Mouse (Mus musculus): Measurements from ENCODE around the gene Kif5a. TPM values are rescaled to one million over a fixed set of nuclear protein-coding genes. Genes with fewer than 3 reads are reported as not detected.
A peak's percentile ranks its signal among the peaks of the same experiment; 100 is the strongest.

Gene Kif5a
- polyA plus RNA-seq, 1 experiment, result 1.7 TPM

- TF ChIP-seq POLR2A (IDR thresholded peaks at IDR 0.05; ENCODE audit: borderline replicate concordance, control insufficient read depth, low read depth, low read length) (peak; percentile 80; the same call in 1 of the 2 replicates), CTCF (IDR thresholded peaks at IDR 0.05; ENCODE audit: control insufficient read depth, insufficient read depth, low read length) (no peak)
- Histone ChIP-seq H3K27ac (ENCODE audit: control insufficient read depth, insufficient read depth, low read depth, low read length, poor library complexity) (peak within 1 kb of the TSS; percentile 49), H3K4me3 (replicated peaks; ENCODE audit: control insufficient read depth, low read depth, low read length) (peak within 1 kb of the TSS; percentile 68), H3K4me1 (ENCODE audit: control insufficient read depth, insufficient read depth, low read length) (no peaks in the 10 kb centered on the region; the same call in 1 of the 2 replicates)
- WGBS, result under 1% methylated on average over 47 of the region's 47 CpGs
Observed at GRCm38 (mm10) chr10:127211414-127211854, 51.7 kb downstream of the Kif5a start, which contains the start of gene Pip4k2c. TSS of gene Pip4k2c (minus strand) at chr10:127211585.

GRCm38 (mm10) chr10:127210961-127211405 lies 52.2 kb downstream of the Kif5a start:
- Histone ChIP-seq H3K27ac (ENCODE audit: control insufficient read depth, insufficient read depth, low read depth, low read length, poor library complexity) (peak overlapping the region; percentile 49), H3K4me3 (replicated peaks; ENCODE audit: control insufficient read depth, low read depth, low read length) (peak overlapping the region; percentile 68), H3K4me1 (ENCODE audit: control insufficient read depth, insufficient read depth, low read length) (no peaks in the 10 kb centered on the region; the same call in 1 of the 2 replicates)
- WGBS, result 2% methylated on average over 25 of the region's 25 CpGs
- TF ChIP-seq POLR2A (IDR thresholded peaks at IDR 0.05; ENCODE audit: borderline replicate concordance, control insufficient read depth, low read depth, low read length) (no peak; the same call in 1 of the 2 replicates), CTCF (IDR thresholded peaks at IDR 0.05; ENCODE audit: control insufficient read depth, insufficient read depth, low read length) (no peak)

DNA sequence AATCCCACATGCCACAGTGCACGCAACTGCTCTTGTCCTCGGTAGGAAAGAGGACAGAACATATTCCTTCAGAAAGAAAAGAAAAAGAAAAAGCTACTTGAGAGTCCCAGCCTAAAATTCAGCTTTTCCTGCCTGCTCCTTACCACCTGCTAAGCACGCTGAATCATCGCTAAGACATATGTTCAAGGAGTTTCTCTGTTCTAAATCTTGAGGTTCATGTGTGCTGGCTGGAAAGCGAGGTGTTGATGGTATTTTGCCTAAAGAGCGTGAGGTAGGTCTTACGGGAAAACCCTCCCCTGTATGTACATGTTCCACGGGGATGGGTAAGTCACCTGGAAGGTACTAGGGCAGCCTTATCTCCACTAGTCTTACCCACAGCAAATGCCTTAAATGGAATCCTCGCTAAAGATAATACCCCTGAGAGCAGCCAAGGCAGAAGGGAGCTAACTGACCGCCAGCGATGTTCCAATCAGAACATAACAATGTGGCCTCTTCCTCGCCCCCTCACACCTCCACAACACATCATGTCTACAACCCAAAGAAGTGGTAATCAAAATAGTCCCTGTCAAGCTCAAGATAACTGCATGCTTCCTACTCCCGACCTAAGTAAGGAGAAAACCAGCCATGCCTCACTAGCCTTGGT lies 53.1 kb downstream of the Kif5a start:
- 80% methylated on average over 13 of the region's 13 CpGs for WGBS
- TF ChIP-seq POLR2A (IDR thresholded peaks at IDR 0.05; ENCODE audit: borderline replicate concordance, control insufficient read depth, low read depth, low read length), result no peak
- TF ChIP-seq CTCF (IDR thresholded peaks at IDR 0.05; ENCODE audit: control insufficient read depth, insufficient read depth, low read length), result no peak
- Histone ChIP-seq H3K4me1 (ENCODE audit: control insufficient read depth, insufficient read depth, low read length) (no peaks in the 10 kb centered on the region; the same call in 1 of the 2 replicates), H3K4me3 (replicated peaks; ENCODE audit: control insufficient read depth, low read depth, low read length) (peak overlapping the region; percentile 68), H3K27ac (ENCODE audit: control insufficient read depth, insufficient read depth, low read depth, low read length, poor library complexity) (no peak overlapping the region)

- WGBS, result 85% methylated on average over 4 of the region's 4 CpGs
- Histone ChIP-seq H3K4me1 (ENCODE audit: control insufficient read depth, insufficient read depth, low read length) (no peaks in the 10 kb centered on the region; the same call in 1 of the 2 replicates), H3K27ac (ENCODE audit: control insufficient read depth, insufficient read depth, low read depth, low read length, poor library complexity) (no peak overlapping the region), H3K4me3 (replicated peaks; ENCODE audit: control insufficient read depth, low read depth, low read length) (no peak overlapping the region)
- TF ChIP-seq CTCF (IDR thresholded peaks at IDR 0.05; ENCODE audit: control insufficient read depth, insufficient read depth, low read length) (no peak), POLR2A (IDR thresholded peaks at IDR 0.05; ENCODE audit: borderline replicate concordance, control insufficient read depth, low read depth, low read length) (no peak)
Observed at GRCm38 (mm10) chr10:127208921-127209320, 54.2 kb downstream of the Kif5a start.

- 66% methylated on average over 10 of the region's 10 CpGs for WGBS
- Histone ChIP-seq H3K4me3 (replicated peaks; ENCODE audit: control insufficient read depth, low read depth, low read length) (peak overlapping the region; percentile 17), H3K4me1 (ENCODE audit: control insufficient read depth, insufficient read depth, low read length) (no peaks in the 10 kb centered on the region; the same call in 1 of the 2 replicates), H3K27ac (ENCODE audit: control insufficient read depth, insufficient read depth, low read depth, low read length, poor library complexity) (peak overlapping the region; percentile 86)
- TF ChIP-seq CTCF (IDR thresholded peaks at IDR 0.05; ENCODE audit: control insufficient read depth, insufficient read depth, low read length) (no peak), POLR2A (IDR thresholded peaks at IDR 0.05; ENCODE audit: borderline replicate concordance, control insufficient read depth, low read depth, low read length) (0 out of 2 replicates have a peak, but pooled peaks have one; percentile 22)
Observed at GRCm38 (mm10) chr10:127205373-127205772, 57.8 kb downstream of the Kif5a start.

GRCm38 (mm10) chr10:127204589-127204988 lies 58.6 kb downstream of the Kif5a start:
- Histone ChIP-seq H3K4me3 (replicated peaks; ENCODE audit: control insufficient read depth, low read depth, low read length) (no peak overlapping the region), H3K27ac (ENCODE audit: control insufficient read depth, insufficient read depth, low read depth, low read length, poor library complexity) (peak overlapping the region; percentile 62; the same call in 1 of the 2 replicates), H3K4me1 (ENCODE audit: control insufficient read depth, insufficient read depth, low read length) (no peaks in the 10 kb centered on the region; the same call in 1 of the 2 replicates)
- 60% methylated on average over 5 of the region's 5 CpGs for WGBS
- TF ChIP-seq POLR2A (IDR thresholded peaks at IDR 0.05; ENCODE audit: borderline replicate concordance, control insufficient read depth, low read depth, low read length) (no peak), CTCF (IDR thresholded peaks at IDR 0.05; ENCODE audit: control insufficient read depth, insufficient read depth, low read length) (no peak)

DNA sequence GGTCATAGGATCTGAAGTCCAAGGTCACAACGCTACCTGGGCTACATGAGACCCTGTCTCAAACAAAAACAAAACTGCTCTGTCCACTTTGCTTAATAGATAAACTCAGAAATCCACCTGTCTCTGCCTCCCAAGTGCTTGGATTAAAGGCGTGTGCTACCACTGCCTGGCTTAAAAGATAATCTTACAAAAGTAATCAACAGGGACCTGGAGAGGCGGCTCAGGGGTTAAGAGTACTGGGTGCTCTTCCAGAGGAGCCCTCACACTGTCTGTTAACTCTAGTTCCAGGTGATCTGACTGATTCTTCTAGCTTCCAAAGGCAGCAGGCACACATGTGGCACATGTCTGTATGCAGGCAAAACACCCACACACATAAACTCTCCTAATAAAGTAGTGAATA lies 60.0 kb downstream of the Kif5a start:
- WGBS, result 70% methylated on average over 3 of the region's 3 CpGs
- H3K4me3 ChIP-seq (replicated peaks; ENCODE audit: control insufficient read depth, low read depth, low read length), result no peak overlapping the region
- TF ChIP-seq CTCF (IDR thresholded peaks at IDR 0.05; ENCODE audit: control insufficient read depth, insufficient read depth, low read length) (no peak), POLR2A (IDR thresholded peaks at IDR 0.05; ENCODE audit: borderline replicate concordance, control insufficient read depth, low read depth, low read length) (no peak)
- peak overlapping the region; percentile 77 for H3K27ac ChIP-seq (ENCODE audit: control insufficient read depth, insufficient read depth, low read depth, low read length, poor library complexity)
- no peaks in the 10 kb centered on the region; the same call in 1 of the 2 replicates for H3K4me1 ChIP-seq (ENCODE audit: control insufficient read depth, insufficient read depth, low read length)

- no peak overlapping the region for H3K27ac ChIP-seq (ENCODE audit: control insufficient read depth, insufficient read depth, low read depth, low read length, poor library complexity)
- WGBS, result 87% methylated on average over 8 of the region's 8 CpGs
Observed at GRCm38 (mm10) chr10:127200279-127200678, 62.9 kb downstream of the Kif5a start.

More at GRCm38 (mm10) chr10:127200279-127200678, 62.9 kb downstream of the Kif5a start:
- H3K4me1 ChIP-seq (ENCODE audit: control insufficient read depth, insufficient read depth, low read length), result no peaks in the 10 kb centered on the region; the same call in 1 of the 2 replicates
- TF ChIP-seq CTCF (IDR thresholded peaks at IDR 0.05; ENCODE audit: control insufficient read depth, insufficient read depth, low read length), result no peak
- no peak for TF ChIP-seq POLR2A (IDR thresholded peaks at IDR 0.05; ENCODE audit: borderline replicate concordance, control insufficient read depth, low read depth, low read length)
- H3K4me3 ChIP-seq (replicated peaks; ENCODE audit: control insufficient read depth, low read depth, low read length), result no peak overlapping the region

Data from bone marrow, adult 2 months (tissue).